Mouse (Mus musculus) layer of hippocampus, adult 2 months (tissue): ENCODE results near the gene Sparc. TPM values are rescaled to one million over a fixed set of nuclear protein-coding genes. Genes with fewer than 3 reads are reported as not detected.

Experiments used
- DNase-seq, 2 experiments: peaks; one replicate each; pipeline ENCODE4 v3.0.0; 2022; ENCODE audit warnings: low spot score in 2 of 2
- H3K27ac ChIP-seq: fragments of 200-600 bp; 2 replicates; pipeline ENCODE4 v1.8.1; 2022
- H3K4me3 ChIP-seq: fragments of 200-600 bp; 2 replicates; pipeline ENCODE4 v1.8.1; 2022; ENCODE audit warnings: mild to moderate bottlenecking
- CTCF ChIP-seq: fragments of 200-600 bp; conservative IDR thresholded peaks from 2 replicates; pipeline ENCODE4 v1.8.1; 2022; ENCODE audit warnings: antibody characterized with exemption, mild to moderate bottlenecking, moderate library complexity
- total RNA-seq, 2 experiments: library from RNA; stranded (reverse); gene quantifications; 2 replicates each; pipeline ENCODE4 v1.2.3; 2021

Sparc gene
- total RNA-seq, 2 experiments from 2014 or later: 274 to 288 TPM

DNA sequence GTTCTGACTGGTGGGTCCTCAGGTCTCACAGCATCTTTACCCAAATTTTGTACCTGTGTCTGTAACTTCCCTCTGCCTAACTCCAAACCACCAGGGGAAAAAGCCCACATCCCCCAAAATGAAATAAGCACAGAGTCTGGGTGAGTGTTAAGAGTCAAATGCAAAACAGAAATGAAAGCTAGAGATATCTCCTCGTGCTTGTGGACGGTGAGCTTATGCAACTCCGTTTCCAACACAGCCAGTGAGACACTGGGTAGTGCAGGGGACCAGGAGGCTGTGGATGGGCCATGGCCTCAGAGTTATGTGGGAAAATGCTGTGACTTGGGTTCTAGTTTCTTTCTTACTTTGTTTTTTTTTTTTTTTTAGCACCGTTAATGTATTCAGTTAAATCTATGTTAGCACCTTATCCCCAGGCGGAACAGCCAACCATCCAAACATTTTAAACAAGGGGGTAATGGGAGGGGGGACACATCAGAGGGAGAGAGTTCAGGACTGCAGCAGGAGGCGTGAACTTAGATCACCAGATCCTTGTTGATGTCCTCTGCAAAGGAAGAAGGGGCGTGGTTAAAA, 27.8 kb downstream of the Sparc start:
- Histone ChIP-seq H3K4me3 (no peak overlapping the region), H3K27ac (no peak overlapping the region)
- no peak for TF ChIP-seq CTCF
- DNase-seq: no peak

DNA sequence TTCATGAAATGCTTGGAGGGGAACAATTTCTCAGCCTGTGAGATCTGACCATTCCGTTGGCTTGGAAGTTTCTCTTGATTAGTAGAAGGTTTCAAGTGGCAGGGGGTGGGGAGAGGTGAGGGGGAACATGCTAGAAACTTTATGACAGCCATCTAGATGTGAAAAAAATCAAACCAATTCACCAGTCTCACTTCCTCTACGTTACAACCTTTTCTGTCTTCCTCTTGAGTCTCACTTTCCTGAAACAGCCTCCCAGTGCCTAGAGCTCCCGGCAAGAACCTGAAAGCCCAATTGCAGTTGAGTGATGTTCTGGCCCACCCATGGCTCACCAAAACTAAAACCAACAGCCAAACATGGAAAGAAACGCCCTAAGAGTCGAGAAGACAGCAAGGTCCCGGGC, 28.4 kb downstream of the Sparc start:
- Histone ChIP-seq H3K4me3 (no peak overlapping the region), H3K27ac (no peak overlapping the region)
- no peak for TF ChIP-seq CTCF
- DNase-seq: no peak

DNA sequence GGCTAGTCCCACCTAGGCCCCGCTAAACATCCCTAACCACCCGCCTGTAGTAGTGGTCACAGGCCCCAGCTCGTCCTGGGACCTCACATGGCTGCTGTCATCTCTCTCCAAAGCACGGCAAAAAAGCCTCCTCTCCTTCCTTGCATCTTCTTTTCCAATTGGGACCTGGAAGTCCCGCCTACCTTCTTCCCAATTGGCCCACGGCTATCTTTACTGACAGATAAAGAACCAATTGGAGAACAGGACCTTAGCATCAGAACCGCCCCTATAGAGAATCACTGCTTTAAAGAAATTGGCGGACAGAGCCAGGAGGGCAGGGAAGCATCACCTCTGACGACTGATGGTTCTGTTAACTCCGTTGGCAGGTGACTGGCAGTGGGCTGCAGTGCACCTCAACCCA, 30.5 kb downstream of the Sparc start:
- peak in 1 of 2 experiments; percentile 18 for DNase-seq
- H3K4me3 ChIP-seq: no peak overlapping the region
- no peak overlapping the region for H3K27ac ChIP-seq
- TF ChIP-seq CTCF: no peak

DNA sequence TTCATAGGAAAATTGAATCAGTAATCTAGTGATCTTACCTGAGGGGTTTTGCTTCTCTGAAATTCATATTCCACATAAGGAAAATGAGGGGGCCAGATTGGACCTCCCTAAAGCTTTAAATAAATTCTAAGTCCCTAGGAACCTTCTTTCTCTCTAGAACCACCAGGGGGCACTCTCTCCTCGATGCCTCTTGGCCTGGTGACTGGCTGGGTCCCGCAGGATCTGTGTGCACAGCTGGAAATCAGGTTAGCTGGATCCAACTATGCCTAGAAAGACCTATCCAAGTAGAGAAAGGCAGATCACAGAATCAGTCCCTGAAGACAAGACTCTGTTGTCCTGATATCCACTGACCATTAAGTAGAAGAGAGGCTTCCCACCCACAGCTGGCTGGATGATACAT, 33.2 kb downstream of the Sparc start:
- Histone ChIP-seq H3K4me3 (no peak overlapping the region), H3K27ac (no peak overlapping the region)
- TF ChIP-seq CTCF: peak; percentile 91
- peak; percentile 45 to 68 for DNase-seq

DNA sequence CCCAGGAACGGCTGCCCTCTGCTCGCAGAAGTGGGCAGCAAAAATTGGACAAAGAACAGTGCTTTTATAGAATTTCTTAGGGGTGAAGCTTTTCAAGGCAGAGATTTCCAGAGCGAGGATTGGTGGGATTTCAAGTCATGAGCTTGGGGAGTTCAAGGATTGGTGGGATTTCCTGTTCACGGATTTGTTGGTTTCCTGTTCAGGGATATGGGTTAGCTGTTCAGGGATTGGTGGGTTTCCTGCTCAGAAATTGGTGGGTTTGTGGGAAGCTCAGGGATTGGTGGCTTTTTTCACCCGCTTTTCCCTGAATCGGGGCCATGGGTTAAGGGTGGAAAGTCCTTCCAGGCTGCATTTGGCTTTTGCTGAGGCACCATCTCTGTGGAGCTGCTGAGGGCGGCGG, 35.4 kb downstream of the Sparc start:
- DNase-seq: no peak
- Histone ChIP-seq H3K27ac (no peak overlapping the region), H3K4me3 (no peak overlapping the region)
- TF ChIP-seq CTCF: no peak

DNA sequence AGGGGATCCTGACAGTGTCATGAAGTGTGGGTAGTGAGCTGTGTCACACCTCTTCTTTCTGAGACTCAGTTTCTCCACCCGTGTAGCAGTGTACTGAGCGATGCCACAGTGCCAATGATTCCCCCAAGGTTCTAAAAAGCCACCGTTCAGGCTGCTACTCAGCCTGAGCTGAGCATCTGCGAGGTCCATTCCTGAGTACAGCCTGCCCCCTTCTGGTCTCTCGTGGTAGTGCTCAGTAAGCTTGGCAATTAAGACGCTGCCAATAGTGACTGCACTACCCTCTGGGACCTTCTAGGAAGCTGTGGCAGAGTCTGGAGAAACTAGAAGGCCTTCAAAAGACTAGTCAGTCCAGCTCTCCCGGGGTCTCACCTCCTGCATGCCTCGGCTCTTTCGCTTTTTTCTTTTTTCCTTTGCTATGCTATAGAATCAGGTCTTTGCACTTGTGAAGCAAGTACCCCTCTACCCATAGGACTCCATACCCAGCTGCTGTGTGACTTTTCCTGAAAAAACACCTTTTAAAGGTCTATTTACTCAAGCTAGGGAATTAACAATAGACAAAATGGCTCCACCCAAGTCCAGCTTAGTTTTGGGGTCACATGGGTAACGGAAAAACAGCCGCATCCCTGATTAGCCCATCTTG, 36.4 kb downstream of the Sparc start:
- no peak overlapping the region for H3K4me3 ChIP-seq
- DNase-seq: peak; percentile 82 to 93
- TF ChIP-seq CTCF: peak; percentile 98
- no peak overlapping the region for H3K27ac ChIP-seq

DNA sequence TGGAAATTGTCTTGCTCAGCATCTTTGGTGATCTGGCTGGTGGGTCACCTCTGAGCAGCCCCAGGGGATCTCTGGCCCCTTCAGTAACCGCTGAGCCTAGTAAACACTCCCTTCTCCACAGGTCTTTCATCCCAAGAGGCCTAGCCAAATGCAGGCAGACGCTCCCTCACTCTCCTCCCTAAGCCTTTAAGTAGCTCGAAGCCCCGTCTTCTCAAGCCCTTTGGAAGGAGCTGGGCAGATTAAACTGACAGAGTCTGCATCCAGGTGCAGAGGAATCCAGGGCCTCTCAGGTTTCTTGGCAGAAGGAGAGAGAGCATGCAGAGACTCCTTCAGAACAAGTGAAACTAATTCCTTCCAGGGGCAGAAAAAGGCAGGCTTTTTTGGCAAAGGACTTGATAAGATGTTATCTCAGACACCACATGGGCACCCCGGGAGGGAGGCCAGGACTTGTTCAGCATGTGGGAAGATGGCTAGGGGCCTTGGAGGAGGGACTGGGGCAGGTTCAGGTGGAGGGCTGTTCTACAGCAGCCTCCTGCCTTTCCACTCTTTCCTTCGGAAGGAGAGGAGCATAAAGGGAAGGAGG, 39.4 kb downstream of the Sparc start:
- TF ChIP-seq CTCF: no peak
- H3K27ac ChIP-seq: no peak overlapping the region
- no peak for DNase-seq
- H3K4me3 ChIP-seq: no peak overlapping the region

DNA sequence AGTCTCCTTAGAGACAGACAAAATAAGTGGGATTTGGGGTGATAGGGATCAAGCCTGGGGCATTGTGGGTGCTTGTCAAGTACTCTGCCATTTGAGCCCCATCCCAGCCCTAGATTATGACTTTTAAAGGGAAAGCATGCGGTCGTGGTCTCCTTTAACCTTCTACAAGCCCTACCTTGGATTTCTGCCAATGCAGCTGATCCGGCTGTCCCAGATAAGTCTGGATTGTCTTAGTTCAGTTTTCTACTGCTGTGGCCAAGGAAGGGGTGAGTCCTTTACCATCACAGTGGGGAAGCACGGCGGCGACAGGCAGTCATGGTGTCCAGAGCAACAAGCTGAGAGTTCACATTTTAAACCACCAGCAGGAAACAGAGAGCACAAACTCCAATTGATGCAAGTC, 42.1 kb downstream of the Sparc start:
- H3K27ac ChIP-seq: no peak overlapping the region
- DNase-seq: no peak
- no peak for TF ChIP-seq CTCF
- H3K4me3 ChIP-seq: no peak overlapping the region

DNA sequence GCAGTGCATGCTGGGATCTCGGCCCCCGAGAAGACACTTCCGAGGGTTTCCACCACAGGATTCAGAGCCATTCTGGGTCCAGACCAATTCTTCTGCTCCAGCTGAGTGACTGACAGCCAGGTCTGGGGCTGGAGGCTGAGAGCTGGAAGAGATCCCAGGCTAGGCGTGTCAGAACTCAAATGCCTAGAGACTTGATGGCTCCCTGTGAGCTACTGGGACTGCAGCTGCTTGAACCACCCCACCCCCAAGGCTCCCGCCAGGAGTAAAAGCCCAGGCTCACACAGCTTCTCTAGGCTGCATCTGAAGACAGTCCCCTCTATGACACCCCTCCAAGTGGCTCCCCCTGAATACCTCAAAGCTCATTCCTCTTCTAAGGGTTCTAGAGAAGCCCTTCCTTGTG, 44.6 kb downstream of the Sparc start:
- no peak for TF ChIP-seq CTCF

DNA sequence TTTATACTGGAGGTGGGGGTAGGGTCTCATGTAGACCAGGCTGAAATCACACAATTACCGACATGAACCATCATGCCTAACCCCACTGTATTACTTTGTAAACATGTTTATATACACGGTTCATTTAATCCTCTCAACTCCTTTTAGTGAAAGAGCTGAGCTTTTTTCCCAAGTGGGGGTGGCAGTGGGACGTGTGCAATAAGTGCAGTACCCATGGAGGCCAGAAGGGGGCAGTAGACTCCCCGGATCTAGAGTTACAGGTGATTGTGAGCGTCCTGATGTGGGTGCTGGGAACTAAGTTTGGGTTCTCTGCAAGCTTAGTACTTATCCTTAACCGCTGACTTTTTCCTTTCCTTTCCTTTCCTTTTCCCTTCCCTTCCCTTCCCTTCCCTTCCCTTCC, 49.1 kb downstream of the Sparc start:
- H3K4me3 ChIP-seq: no peak overlapping the region

More for the DNA sequence above, 44.6 kb downstream of the Sparc start:
- peak; percentile 58 to 64 for DNase-seq
- Histone ChIP-seq H3K4me3 (no peak overlapping the region), H3K27ac (no peak overlapping the region)

DNA sequence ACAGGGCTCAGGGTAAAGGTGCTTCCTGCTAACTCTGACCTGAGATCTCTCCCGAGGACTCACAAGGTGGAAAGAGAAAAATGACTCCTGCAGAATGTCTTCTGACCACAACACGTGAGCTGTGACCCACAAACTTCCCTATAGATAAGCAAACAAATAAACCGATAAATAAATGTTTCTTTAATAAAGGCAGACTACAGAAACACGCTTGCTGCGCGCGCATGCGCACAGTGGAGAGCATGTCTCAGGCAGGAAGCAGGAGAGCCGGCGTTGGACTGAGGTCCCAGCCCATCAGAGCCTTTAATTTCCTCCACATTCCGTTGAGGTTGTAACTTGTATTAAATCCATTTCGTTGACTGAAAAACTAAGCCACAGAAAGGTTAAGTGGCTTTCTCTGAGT, 49.6 kb downstream of the Sparc start:
- no peak overlapping the region for H3K27ac ChIP-seq
- H3K4me3 ChIP-seq: no peak overlapping the region
- DNase-seq: no peak
- no peak for TF ChIP-seq CTCF

More for the DNA sequence above, 49.1 kb downstream of the Sparc start:
- no peak overlapping the region for H3K27ac ChIP-seq
- TF ChIP-seq CTCF: peak; percentile 70
- DNase-seq: no peak

DNA sequence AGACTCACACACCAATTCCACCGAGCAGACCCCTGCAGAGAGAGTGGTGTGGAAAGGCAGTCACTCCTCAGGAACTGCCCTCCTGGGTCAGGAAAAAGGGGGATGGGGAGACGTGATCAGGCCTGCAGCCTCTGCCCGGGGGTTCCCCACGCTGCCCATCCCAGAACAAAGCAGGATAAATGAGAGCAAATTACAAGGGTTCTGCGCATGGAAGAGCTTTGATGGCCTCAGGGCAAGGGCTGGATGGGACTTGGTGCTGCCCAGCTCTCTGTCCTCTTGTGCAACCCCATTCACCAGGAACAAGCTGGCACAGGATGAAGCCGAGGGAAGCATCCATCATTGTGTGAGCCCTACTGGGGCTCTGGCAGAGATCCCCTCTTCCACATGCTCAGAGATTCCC, 51.0 kb downstream of the Sparc start:
- H3K27ac ChIP-seq: no peak overlapping the region
- DNase-seq: no peak
- no peak overlapping the region for H3K4me3 ChIP-seq
- no peak for TF ChIP-seq CTCF

DNA sequence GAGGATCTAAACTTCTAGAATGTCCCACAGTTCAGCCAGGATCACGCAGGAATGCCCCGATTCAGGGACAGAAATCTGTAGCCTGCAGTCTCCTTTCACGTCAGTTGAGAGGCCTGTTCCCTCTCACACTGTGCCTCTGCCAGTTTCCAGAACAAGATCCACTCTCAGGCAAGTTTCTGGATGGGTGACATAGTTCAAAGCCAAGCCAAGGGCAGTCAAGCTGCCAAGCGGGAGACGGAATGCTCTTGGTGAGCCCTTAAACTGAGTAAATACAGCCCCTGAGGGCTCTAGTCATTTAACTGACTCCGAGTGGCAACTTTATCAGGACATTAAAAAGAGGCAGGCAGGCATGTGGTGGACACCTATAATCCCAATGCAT, 53.9 kb downstream of the Sparc start:
- no peak for DNase-seq
- Histone ChIP-seq H3K27ac (peak overlapping the region; percentile 10; the same call in 1 of the 2 replicates), H3K4me3 (no peak overlapping the region)
- TF ChIP-seq CTCF: no peak
